Mouse (Mus musculus): ENCODE data around the gene Cela3b. TPM values are rescaled to one million over a fixed set of nuclear protein-coding genes. Genes with fewer than 3 reads are reported as not detected.
A peak's percentile ranks its signal among the peaks of the same experiment; 100 is the strongest.
"Not testable (repeated sequence)": the region's sequence is repeated elsewhere in the genome, so short reads cannot be mapped to it uniquely, and the experiment has no call there.

The Cela3b gene
- polyA plus RNA-seq, 2 experiments: 0.06 TPM; not detected in 1

- Histone ChIP-seq H3K27ac (no peak overlapping the region), H3K4me2 (ENCODE audit: low read depth) (no peak overlapping the region), H3K36me3 (replicated peaks; ENCODE audit: control insufficient read depth, insufficient read depth, low read depth) (no peaks in the 10 kb centered on the region), H3K4me3 (ENCODE audit: insufficient read depth in 1 of 2, low read depth in 2 of 2, low read length in 2 of 2) (no peak overlapping the region), H3K9me3 (ENCODE audit: control insufficient read depth, low read length) (no peaks in the 10 kb centered on the region), H3K4me1 (replicated peaks; ENCODE audit: control insufficient read depth in 2 of 2, insufficient read depth in 2 of 2, low read length in 1 of 2) (peaks cover 31 to 41% of the 10 kb centered on the region in 2 experiments), H3K9ac (replicated peaks) (no peak overlapping the region), H3K27me3 (ENCODE audit: control insufficient read depth, insufficient read depth, low read length) (no peaks in the 10 kb centered on the region)
- TF ChIP-seq EP300 (IDR thresholded peaks at IDR 0.05; ENCODE audit: low read depth) (no peak), CTCF (IDR thresholded peaks at IDR 0.05; ENCODE audit: low read depth) (no peak)
- DNase-seq (ENCODE audit: low read depth in 3 of 3, low spot score in 3 of 3): no peak
- ATAC-seq (ENCODE audit: insufficient read depth): no peak
- 78% methylated on average over 4 of the region's 4 CpGs for WGBS (ENCODE audit: insufficient replicate concordance)
Observed at GRCm38 (mm10) chr4:137445881-137446280, 15.5 kb upstream of the Cela3b start.

- H3K27me3 ChIP-seq (ENCODE audit: control insufficient read depth, insufficient read depth, low read length): no peaks in the 10 kb centered on the region
- no peak for TF ChIP-seq EP300 (IDR thresholded peaks at IDR 0.05; ENCODE audit: low read depth)
- TF ChIP-seq CTCF (IDR thresholded peaks at IDR 0.05; ENCODE audit: low read depth): peak; percentile 91
- no peak overlapping the region for H3K9ac ChIP-seq (replicated peaks)
- H3K4me3 ChIP-seq (ENCODE audit: insufficient read depth in 1 of 2, low read depth in 2 of 2, low read length in 2 of 2): no peak overlapping the region
- H3K27ac ChIP-seq: no peak overlapping the region
- no peaks in the 10 kb centered on the region for H3K36me3 ChIP-seq (replicated peaks; ENCODE audit: control insufficient read depth, insufficient read depth, low read depth)
- peaks cover 30 to 36% of the 10 kb centered on the region in 2 experiments for H3K4me1 ChIP-seq (replicated peaks; ENCODE audit: control insufficient read depth in 2 of 2, insufficient read depth in 2 of 2, low read length in 1 of 2)
- 0 out of 2 replicates have a peak overlapping the region, but pooled peaks have one; percentile 8 for H3K4me2 ChIP-seq (ENCODE audit: low read depth)
- DNase-seq (ENCODE audit: low read depth in 3 of 3, low spot score in 3 of 3): peak; percentile 32 to 56 (median 44)
- no peak for ATAC-seq (ENCODE audit: insufficient read depth)
- H3K9me3 ChIP-seq (ENCODE audit: control insufficient read depth, low read length): no peaks in the 10 kb centered on the region
- 34% methylated on average over 5 of the region's 5 CpGs for WGBS (ENCODE audit: insufficient replicate concordance)
Observed at GRCm38 (mm10) chr4:137443625-137444024, 13.3 kb upstream of the Cela3b start.

GRCm38 (mm10) chr4:137441332-137441731, 11.0 kb upstream of the Cela3b start:
- Histone ChIP-seq H3K4me1 (replicated peaks; ENCODE audit: control insufficient read depth in 2 of 2, insufficient read depth in 2 of 2, low read length in 1 of 2) (peaks cover 20 to 24% of the 10 kb centered on the region in 2 experiments), H3K9me3 (ENCODE audit: control insufficient read depth, low read length) (no peaks in the 10 kb centered on the region), H3K4me3 (ENCODE audit: insufficient read depth in 1 of 2, low read depth in 2 of 2, low read length in 2 of 2) (no peak overlapping the region), H3K4me2 (ENCODE audit: low read depth) (no peak overlapping the region), H3K27me3 (ENCODE audit: control insufficient read depth, insufficient read depth, low read length) (no peaks in the 10 kb centered on the region), H3K27ac (no peak overlapping the region), H3K9ac (replicated peaks) (no peak overlapping the region), H3K36me3 (replicated peaks; ENCODE audit: control insufficient read depth, insufficient read depth, low read depth) (no peaks in the 10 kb centered on the region)
- ATAC-seq (ENCODE audit: insufficient read depth): no peak
- WGBS (ENCODE audit: insufficient replicate concordance): 76% methylated on average over 4 of the region's 4 CpGs
- TF ChIP-seq CTCF (IDR thresholded peaks at IDR 0.05; ENCODE audit: low read depth): peak; percentile 41
- no peak for TF ChIP-seq EP300 (IDR thresholded peaks at IDR 0.05; ENCODE audit: low read depth)
- DNase-seq (ENCODE audit: low read depth in 3 of 3, low spot score in 3 of 3): no peak

- no peaks in the 10 kb centered on the region for H3K27me3 ChIP-seq (ENCODE audit: control insufficient read depth, insufficient read depth, low read length)
- peak; percentile 74 for TF ChIP-seq EP300 (IDR thresholded peaks at IDR 0.05; ENCODE audit: low read depth)
- TF ChIP-seq CTCF (IDR thresholded peaks at IDR 0.05; ENCODE audit: low read depth): no peak
- 38% methylated on average over 8 of the region's 8 CpGs for WGBS (ENCODE audit: insufficient replicate concordance)
- H3K4me1 ChIP-seq (replicated peaks; ENCODE audit: control insufficient read depth in 2 of 2, insufficient read depth in 2 of 2, low read length in 1 of 2): peaks cover 18 to 19% of the 10 kb centered on the region in 2 experiments
- H3K9me3 ChIP-seq (ENCODE audit: control insufficient read depth, low read length): no peaks in the 10 kb centered on the region
- H3K36me3 ChIP-seq (replicated peaks; ENCODE audit: control insufficient read depth, insufficient read depth, low read depth): no peaks in the 10 kb centered on the region
- peak; percentile 98 for ATAC-seq (ENCODE audit: insufficient read depth)
- peak overlapping the region; percentile 69 for H3K27ac ChIP-seq
- DNase-seq (ENCODE audit: low read depth in 3 of 3, low spot score in 3 of 3): peak; percentile 74 to 79 (median 78)
- H3K9ac ChIP-seq (replicated peaks): peak overlapping the region; percentile 33
- no peak overlapping the region; a peak in 1 of 4 replicates for H3K4me3 ChIP-seq (ENCODE audit: insufficient read depth in 1 of 2, low read depth in 2 of 2, low read length in 2 of 2)
- H3K4me2 ChIP-seq (ENCODE audit: low read depth): peak overlapping the region; percentile 48
Observed at GRCm38 (mm10) chr4:137438842-137439241, 8.5 kb upstream of the Cela3b start.

- WGBS (ENCODE audit: insufficient replicate concordance): 76% methylated on average over 8 of the region's 8 CpGs
- Histone ChIP-seq H3K4me3 (ENCODE audit: insufficient read depth in 1 of 2, low read depth in 2 of 2, low read length in 2 of 2) (no peak overlapping the region), H3K4me2 (ENCODE audit: low read depth) (no peak overlapping the region), H3K27ac (no peak overlapping the region), H3K9me3 (ENCODE audit: control insufficient read depth, low read length) (no peaks in the 10 kb centered on the region), H3K27me3 (ENCODE audit: control insufficient read depth, insufficient read depth, low read length) (no peaks in the 10 kb centered on the region), H3K4me1 (replicated peaks; ENCODE audit: control insufficient read depth in 2 of 2, insufficient read depth in 2 of 2, low read length in 1 of 2) (peaks cover 17 to 18% of the 10 kb centered on the region in 2 experiments), H3K9ac (replicated peaks) (no peak overlapping the region), H3K36me3 (replicated peaks; ENCODE audit: control insufficient read depth, insufficient read depth, low read depth) (no peaks in the 10 kb centered on the region)
- ATAC-seq (ENCODE audit: insufficient read depth): no peak
- TF ChIP-seq EP300 (IDR thresholded peaks at IDR 0.05; ENCODE audit: low read depth) (no peak), CTCF (IDR thresholded peaks at IDR 0.05; ENCODE audit: low read depth) (no peak)
- no peak for DNase-seq (ENCODE audit: low read depth in 3 of 3, low spot score in 3 of 3)
Observed at GRCm38 (mm10) chr4:137436979-137437669, 6.8 kb upstream of the Cela3b start.

- peak; percentile 47; the same call in 1 of the 2 replicates for ATAC-seq (ENCODE audit: insufficient read depth)
- DNase-seq (ENCODE audit: low read depth in 3 of 3, low spot score in 3 of 3); H3K9ac ChIP-seq (replicated peaks); H3K27me3 ChIP-seq (ENCODE audit: control insufficient read depth, insufficient read depth, low read length); H3K36me3 ChIP-seq (replicated peaks; ENCODE audit: control insufficient read depth, insufficient read depth, low read depth); H3K4me3 ChIP-seq (ENCODE audit: insufficient read depth in 1 of 2, low read depth in 2 of 2, low read length in 2 of 2); H3K27ac ChIP-seq; H3K4me1 ChIP-seq (replicated peaks; ENCODE audit: control insufficient read depth in 2 of 2, insufficient read depth in 2 of 2, low read length in 1 of 2); H3K9me3 ChIP-seq (ENCODE audit: control insufficient read depth, low read length); H3K4me2 ChIP-seq (ENCODE audit: low read depth): not testable (repeated sequence)
- 52% methylated on average over 10 of the region's 10 CpGs for WGBS (ENCODE audit: insufficient replicate concordance)
Observed at GRCm38 (mm10) chr4:137432700-137433550, 2.6 kb upstream of the Cela3b start.
